Mouse (Mus musculus) pancreas, adult 10 weeks (tissue): ENCODE results near the gene Btbd18. TPM values are rescaled to one million over a fixed set of nuclear protein-coding genes. Genes with fewer than 3 reads are reported as not detected.

Experiments used
- polyA plus RNA-seq: library from polyadenylated mRNA; stranded (reverse); fragments of 350-450 nt; fragmentation: Illumina TruSeq; extraction: RNeasy Lipid Tissue Mini Kit (QIAGEN cat#74804); gene quantifications from one replicate; pipeline ENCODE4 v1.2.3, GENCODE M21; 2015; ENCODE audit warnings: low read depth, low replicate concordance; ENCODE audit not compliant: insufficient read depth

The Btbd18 gene
- not detected for polyA plus RNA-seq

GRCm38 (mm10) chr2:84658806-84659205, at the start of gene Btbd18:
Gene Btbd18 (plus strand): TSS chr2:84659079.

GRCm38 (mm10) chr2:84650464-84651195, 8.2 kb upstream of the Btbd18 start, which contains the start of gene Ctnnd1:
Gene Ctnnd1 (minus strand): TSS chr2:84650765.

GRCm38 (mm10) chr2:84670569-84670933, 11.7 kb downstream of the Btbd18 start, which contains the start of gene Selenoh:
Gene Selenoh (minus strand): TSS chr2:84670770.

GRCm38 (mm10) chr2:84677968-84678880, 19.3 kb downstream of the Btbd18 start, which contains the start of the genes Gm28635 and Med19:
Gene Gm28635 (minus strand): TSS chr2:84678041.
Gene Med19 (plus strand): TSS chr2:84678402.

GRCm38 (mm10) chr2:84679016-84679415, 20.1 kb downstream of the Btbd18 start, which contains the start of gene Tmx2:
Gene Tmx2 (minus strand): TSS chr2:84679140.

GRCm38 (mm10) chr2:84714811-84715561, 56.1 kb downstream of the Btbd18 start, which contains the start of gene Zdhhc5:
Gene Zdhhc5 (minus strand): TSS chr2:84715180.

Other genes starting within 250 kb of the Btbd18 start
- gene Calcrl, start 233.7 kb upstream of the Btbd18 start, polyA plus RNA-seq: 7.5 TPM
- 5.4 TPM for gene Tfpi, start 182.3 kb upstream of the Btbd18 start, polyA plus RNA-seq
- 18.0 TPM for gene Ctnnd1, start 8.3 kb upstream of the Btbd18 start, polyA plus RNA-seq
- gene Selenoh, start 11.7 kb downstream of the Btbd18 start, polyA plus RNA-seq: 5.8 TPM
- gene Gm28635, start 19.0 kb downstream of the Btbd18 start, polyA plus RNA-seq: not detected
- 5.5 TPM for gene Med19, start 19.3 kb downstream of the Btbd18 start, polyA plus RNA-seq
- 10.3 TPM for gene Tmx2, start 20.1 kb downstream of the Btbd18 start, polyA plus RNA-seq
- 6.6 TPM for gene Zdhhc5, start 56.1 kb downstream of the Btbd18 start, polyA plus RNA-seq
- gene Clp1, start 68.3 kb downstream of the Btbd18 start, polyA plus RNA-seq: 3.8 TPM
- gene Ypel4, start 75.0 kb downstream of the Btbd18 start, polyA plus RNA-seq: 2.0 TPM
- gene Gm19426, start 84.6 kb downstream of the Btbd18 start, polyA plus RNA-seq: not detected
- gene Serping1, start 116.4 kb downstream of the Btbd18 start, polyA plus RNA-seq: 120 TPM
- 13.6 TPM for gene Ube2l6, start 139.7 kb downstream of the Btbd18 start, polyA plus RNA-seq
- gene Smtnl1, start 163.6 kb downstream of the Btbd18 start, polyA plus RNA-seq: not detected
- 9.3 TPM for gene Timm10, start 167.9 kb downstream of the Btbd18 start, polyA plus RNA-seq
- 2.1 TPM for gene Slc43a1, start 179.8 kb downstream of the Btbd18 start, polyA plus RNA-seq
- 1.6 TPM for gene Rtn4rl2, start 227.6 kb downstream of the Btbd18 start, polyA plus RNA-seq